Mouse (Mus musculus): Measurements from ENCODE around the gene Dstn. TPM values are rescaled to one million over a fixed set of nuclear protein-coding genes. Genes with fewer than 3 reads are reported as not detected.

Dstn gene
- polyA plus RNA-seq, 1 experiment from 2014 or later, result 835 TPM

- Histone ChIP-seq H3K36me3 (ENCODE audit: control insufficient read depth, insufficient read depth) (no peaks in the 10 kb centered on the region), H3K4me2 (replicated peaks; ENCODE audit: low read depth) (peak overlapping the region; percentile 68), H3K4me1 (replicated peaks; ENCODE audit: control insufficient read depth, insufficient read depth, low read length) (peaks cover 10% of the 10 kb centered on the region; the same call in 1 of the 2 replicates), H3K9ac (ENCODE audit: low read depth, low read length) (peak overlapping the region; percentile 93), H3K27ac (ENCODE audit: low read depth, low read length) (peak overlapping the region; percentile 99), H3K9me3 (ENCODE audit: control insufficient read depth) (no peaks in the 10 kb centered on the region), H3K4me3 (ENCODE audit: low read depth, low read length) (peak overlapping the region; percentile 91), H3K27me3 (replicated peaks; ENCODE audit: control insufficient read depth, insufficient read depth, low read length) (no peaks in the 10 kb centered on the region)
- WGBS, result 6% methylated on average over 10 of the region's 10 CpGs
- ATAC-seq, result no peak
- no peak for TF ChIP-seq CTCF (IDR thresholded peaks at IDR 0.05; ENCODE audit: low read depth)
Observed at GRCm38 (mm10) chr2:143914221-143914620, 899 bp upstream of the Dstn start.

DNA sequence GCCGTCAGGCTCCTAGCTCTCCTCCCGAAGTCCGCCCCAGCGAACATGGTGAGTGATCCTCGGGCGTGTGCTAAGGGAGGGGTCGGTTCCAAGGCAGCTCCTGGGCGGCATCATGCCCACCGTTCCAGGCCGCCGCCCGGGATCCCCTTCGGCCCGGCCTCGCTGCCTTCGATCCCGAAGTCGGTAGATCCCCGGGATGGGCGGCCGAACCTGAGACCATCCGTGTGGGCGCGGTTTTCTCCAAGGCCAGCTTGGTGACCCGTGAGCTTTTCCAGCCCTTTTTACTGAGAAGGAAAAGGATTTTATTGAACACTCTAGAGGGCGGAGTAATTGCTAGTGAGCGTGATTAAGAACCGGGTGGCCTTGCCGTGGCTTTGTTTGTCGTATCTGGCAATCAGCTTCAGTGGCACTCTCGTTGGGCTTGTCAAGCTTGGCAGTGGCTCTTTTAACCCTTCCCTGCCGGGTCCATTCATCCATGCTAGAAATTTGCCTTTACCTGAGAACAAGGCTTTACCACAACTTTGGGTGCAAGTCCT lies 548 bp downstream of the Dstn start:
- H3K27ac ChIP-seq (ENCODE audit: low read depth, low read length), result peak overlapping the region; percentile 99
- peak; percentile 28 for ATAC-seq
- peak; percentile 20; the same call in 1 of the 2 replicates for TF ChIP-seq CTCF (IDR thresholded peaks at IDR 0.05; ENCODE audit: low read depth)
- no peaks in the 10 kb centered on the region for H3K36me3 ChIP-seq (ENCODE audit: control insufficient read depth, insufficient read depth)
- no peaks in the 10 kb centered on the region for H3K9me3 ChIP-seq (ENCODE audit: control insufficient read depth)
- no peaks in the 10 kb centered on the region for H3K27me3 ChIP-seq (replicated peaks; ENCODE audit: control insufficient read depth, insufficient read depth, low read length)
- under 1% methylated on average over 32 of the region's 32 CpGs for WGBS
- H3K4me3 ChIP-seq (ENCODE audit: low read depth, low read length), result peak overlapping the region; percentile 91
- peaks cover 10% of the 10 kb centered on the region; the same call in 1 of the 2 replicates for H3K4me1 ChIP-seq (replicated peaks; ENCODE audit: control insufficient read depth, insufficient read depth, low read length)
- H3K4me2 ChIP-seq (replicated peaks; ENCODE audit: low read depth), result peak overlapping the region; percentile 68
- H3K9ac ChIP-seq (ENCODE audit: low read depth, low read length), result peak overlapping the region; percentile 93

DNA sequence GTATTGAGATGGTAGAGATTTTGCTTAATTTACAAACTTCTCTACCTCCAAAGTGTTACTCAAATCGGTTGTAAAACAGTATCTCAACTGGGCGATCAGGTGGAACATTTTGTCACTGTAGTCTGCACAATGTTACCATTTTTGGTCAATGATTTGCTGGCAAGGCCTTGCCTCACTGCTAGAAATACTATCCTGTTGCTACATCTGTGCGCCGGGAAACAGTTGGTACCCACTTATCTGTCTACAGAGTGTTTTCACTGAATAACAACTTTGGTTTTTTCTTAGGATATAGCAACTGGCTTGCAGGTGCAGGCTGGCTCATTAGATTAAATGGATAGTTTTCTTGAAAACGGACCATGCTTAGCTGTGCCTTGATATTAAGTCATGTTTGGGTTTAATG lies 1.1 kb downstream of the Dstn start:
- Histone ChIP-seq H3K4me2 (replicated peaks; ENCODE audit: low read depth) (peak overlapping the region; percentile 68), H3K9ac (ENCODE audit: low read depth, low read length) (peak overlapping the region; percentile 93), H3K27ac (ENCODE audit: low read depth, low read length) (peak overlapping the region; percentile 99), H3K27me3 (replicated peaks; ENCODE audit: control insufficient read depth, insufficient read depth, low read length) (no peaks in the 10 kb centered on the region), H3K4me3 (ENCODE audit: low read depth, low read length) (peak overlapping the region; percentile 91), H3K9me3 (ENCODE audit: control insufficient read depth) (no peaks in the 10 kb centered on the region), H3K36me3 (ENCODE audit: control insufficient read depth, insufficient read depth) (no peaks in the 10 kb centered on the region), H3K4me1 (replicated peaks; ENCODE audit: control insufficient read depth, insufficient read depth, low read length) (peaks cover 10% of the 10 kb centered on the region; the same call in 1 of the 2 replicates)
- ATAC-seq, result no peak
- TF ChIP-seq CTCF (IDR thresholded peaks at IDR 0.05; ENCODE audit: low read depth), result no peak
- WGBS, result 4% methylated on average over 5 of the region's 5 CpGs

- ATAC-seq, result no peak
- peak overlapping the region; percentile 57 for H3K27ac ChIP-seq (ENCODE audit: low read depth, low read length)
- no peaks in the 10 kb centered on the region for H3K36me3 ChIP-seq (ENCODE audit: control insufficient read depth, insufficient read depth)
- H3K4me3 ChIP-seq (ENCODE audit: low read depth, low read length), result peak overlapping the region; percentile 91
- 32% methylated on average over 5 of the region's 5 CpGs for WGBS
- H3K27me3 ChIP-seq (replicated peaks; ENCODE audit: control insufficient read depth, insufficient read depth, low read length), result no peaks in the 10 kb centered on the region
- H3K4me1 ChIP-seq (replicated peaks; ENCODE audit: control insufficient read depth, insufficient read depth, low read length), result peaks cover 10% of the 10 kb centered on the region; the same call in 1 of the 2 replicates
- H3K4me2 ChIP-seq (replicated peaks; ENCODE audit: low read depth), result peak overlapping the region; percentile 68
- no peak overlapping the region for H3K9ac ChIP-seq (ENCODE audit: low read depth, low read length)
- H3K9me3 ChIP-seq (ENCODE audit: control insufficient read depth), result no peaks in the 10 kb centered on the region
- no peak for TF ChIP-seq CTCF (IDR thresholded peaks at IDR 0.05; ENCODE audit: low read depth)
Observed at GRCm38 (mm10) chr2:143917622-143918021, 2.5 kb downstream of the Dstn start.

- H3K4me2 ChIP-seq (replicated peaks; ENCODE audit: low read depth), result 0 out of 2 replicates have a peak overlapping the region, but pooled peaks have one; percentile 9
Observed at GRCm38 (mm10) chr2:143918831-143919502, 3.8 kb downstream of the Dstn start.

DNA sequence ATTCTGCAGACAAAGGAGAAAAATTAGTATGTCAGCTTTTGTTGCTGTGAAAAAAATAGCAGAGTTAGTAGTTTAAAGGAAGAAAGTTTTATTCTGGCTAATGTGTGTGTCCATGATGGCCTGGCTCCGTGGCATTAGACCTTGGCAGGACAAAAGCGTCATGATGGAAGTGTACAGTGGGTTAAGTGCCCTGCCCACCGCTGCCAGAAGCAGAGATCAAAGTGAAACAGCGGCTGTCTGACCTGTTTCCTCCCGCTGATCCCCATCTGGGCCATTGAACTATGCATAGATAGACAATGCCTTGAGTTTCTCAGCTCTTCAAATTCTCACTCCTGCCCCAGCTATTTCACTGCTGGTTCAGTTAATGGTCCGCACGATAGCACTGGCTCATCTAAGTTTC lies 9.0 kb downstream of the Dstn start:
- Histone ChIP-seq H3K36me3 (ENCODE audit: control insufficient read depth, insufficient read depth) (no peaks in the 10 kb centered on the region), H3K4me2 (replicated peaks; ENCODE audit: low read depth) (no peak overlapping the region), H3K9ac (ENCODE audit: low read depth, low read length) (no peak overlapping the region), H3K4me3 (ENCODE audit: low read depth, low read length) (no peak overlapping the region), H3K4me1 (replicated peaks; ENCODE audit: control insufficient read depth, insufficient read depth, low read length) (0 out of 2 replicates have a peak, but pooled peaks cover 7% of the 10 kb centered on the region), H3K27ac (ENCODE audit: low read depth, low read length) (no peak overlapping the region), H3K27me3 (replicated peaks; ENCODE audit: control insufficient read depth, insufficient read depth, low read length) (no peaks in the 10 kb centered on the region), H3K9me3 (ENCODE audit: control insufficient read depth) (no peaks in the 10 kb centered on the region)
- ATAC-seq, result no peak
- 40% methylated on average over 7 of the region's 7 CpGs for WGBS
- TF ChIP-seq CTCF (IDR thresholded peaks at IDR 0.05; ENCODE audit: low read depth), result no peak

More at GRCm38 (mm10) chr2:143918831-143919502, 3.8 kb downstream of the Dstn start:
- ATAC-seq, result no peak
- peaks cover 12% of the 10 kb centered on the region; the same call in 1 of the 2 replicates for H3K4me1 ChIP-seq (replicated peaks; ENCODE audit: control insufficient read depth, insufficient read depth, low read length)
- H3K4me3 ChIP-seq (ENCODE audit: low read depth, low read length), result no peak overlapping the region
- H3K36me3 ChIP-seq (ENCODE audit: control insufficient read depth, insufficient read depth), result no peaks in the 10 kb centered on the region
- WGBS, result 51% methylated on average over 4 of the region's 4 CpGs
- H3K9ac ChIP-seq (ENCODE audit: low read depth, low read length), result no peak overlapping the region
- no peaks in the 10 kb centered on the region for H3K27me3 ChIP-seq (replicated peaks; ENCODE audit: control insufficient read depth, insufficient read depth, low read length)
- H3K9me3 ChIP-seq (ENCODE audit: control insufficient read depth), result no peaks in the 10 kb centered on the region
- TF ChIP-seq CTCF (IDR thresholded peaks at IDR 0.05; ENCODE audit: low read depth), result peak; percentile 43; the same call in 1 of the 2 replicates
- no peak overlapping the region for H3K27ac ChIP-seq (ENCODE audit: low read depth, low read length)

Measured in intestine, postnatal 0 days (tissue).